Mouse (Mus musculus) heart, embryonic 12.5 days (tissue): ENCODE measurements around the gene Tenm4. TPM values are rescaled to one million over a fixed set of nuclear protein-coding genes. Genes with fewer than 3 reads are reported as not detected.

Experiments
- ATAC-seq: fragments of 200-750 bp; cut with Nextera tagmentation; 2 replicates; pipeline ENCODE4 v1.8.0; 2017; ENCODE audit warnings: moderate TSS enrichment, moderate library complexity; ENCODE audit not compliant: insufficient number of reproducible peaks, low FRiP score
- H3K27ac ChIP-seq: fragments of 300-500 bp; sonication (generic); 2 replicates; pipeline ENCODE4 v1.5.1; 2016; ENCODE audit warnings: mild to moderate bottlenecking, moderate library complexity; ENCODE audit not compliant: poor library complexity, severe bottlenecking
- H3K27me3 ChIP-seq: fragments of 300-500 bp; sonication (generic); replicated peaks from 2 replicates; pipeline ENCODE4 v1.6.1; 2016; ENCODE audit warnings: mild to moderate bottlenecking, moderate library complexity
- H3K36me3 ChIP-seq: fragments of 300-500 bp; sonication (generic); 2 replicates; pipeline ENCODE4 v1.6.1; 2016; ENCODE audit warnings: mild to moderate bottlenecking, moderate library complexity
- H3K4me1 ChIP-seq: fragments of 300-500 bp; sonication (generic); replicated peaks from 2 replicates; pipeline ENCODE4 v1.6.1; 2016; ENCODE audit warnings: mild to moderate bottlenecking
- H3K4me2 ChIP-seq: fragments of 300-500 bp; sonication (generic); 2 replicates; pipeline ENCODE4 v1.6.1; 2016; ENCODE audit warnings: mild to moderate bottlenecking, moderate library complexity
- H3K4me3 ChIP-seq: fragments of 300-500 bp; sonication (generic); 2 replicates; pipeline ENCODE4 v1.5.1; 2016; ENCODE audit warnings: mild to moderate bottlenecking
- H3K9ac ChIP-seq: fragments of 300-500 bp; sonication (generic); 2 replicates; pipeline ENCODE4 v1.6.1; 2016; ENCODE audit warnings: mild to moderate bottlenecking, moderate library complexity
- H3K9me3 ChIP-seq: fragments of 300-500 bp; sonication (generic); replicated peaks from 2 replicates; pipeline ENCODE4 v1.6.1; 2016; ENCODE audit warnings: mild to moderate bottlenecking, moderate library complexity
- WGBS: fragments of 180-500 bp; shearing (Covaris S2); methylation state at CpG from one replicate; pipeline ENCODE4 v1.1.7; 2016; 5-methylcytosine and 5-hydroxymethylcytosine counted together
- polyA plus RNA-seq: library from polyadenylated mRNA; unstranded; fragments of >200 nt; fragmentation: Nextera tagmentation; extraction: Ambion mirVana; gene quantifications from 2 replicates; pipeline ENCODE4 v1.2.1, GENCODE M21; 2016

Tenm4 gene
- polyA plus RNA-seq, 1 experiment from 2014 or later = 10.2 TPM

DNA sequence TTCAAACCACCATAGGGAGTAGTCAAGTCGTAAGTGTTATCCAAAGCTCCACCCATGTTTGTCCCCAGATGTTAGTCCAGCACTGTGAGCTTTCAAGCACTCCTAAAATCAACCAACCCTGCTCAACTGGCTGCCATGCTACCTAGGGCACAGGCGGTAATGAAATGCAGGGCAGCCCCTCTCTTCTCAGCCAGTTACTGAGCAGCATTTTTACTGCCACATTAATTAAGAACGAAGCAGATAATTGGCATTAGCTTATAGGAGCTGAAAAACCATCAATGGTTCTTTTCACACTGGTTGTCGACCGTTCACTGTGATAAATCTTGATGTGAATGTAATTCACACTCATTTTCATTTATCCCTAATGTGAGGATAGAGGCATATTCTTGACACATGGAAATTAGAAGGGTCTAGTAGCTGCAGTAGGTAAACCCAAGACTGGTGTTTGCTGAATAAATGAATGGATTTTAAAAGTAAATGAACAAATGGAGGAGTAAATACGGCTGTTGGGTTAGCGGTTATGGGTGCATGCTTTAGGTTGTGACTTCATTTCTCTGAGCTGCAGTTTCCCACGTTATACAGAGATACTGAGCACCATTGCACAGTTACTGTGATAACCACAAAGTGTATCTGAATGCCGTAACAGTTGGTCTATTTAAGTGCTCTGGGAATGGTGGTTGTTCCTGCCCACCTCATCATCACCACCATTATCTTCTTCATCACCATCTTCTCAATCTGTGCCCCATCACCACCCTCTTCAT lies 424.7 kb downstream of the Tenm4 start:
- Histone ChIP-seq H3K4me3 (no peak overlapping the region), H3K27me3 (0 out of 2 replicates have a peak, but pooled peaks cover 2% of the 10 kb centered on the region), H3K4me1 (peaks cover 7% of the 10 kb centered on the region), H3K9me3 (no peaks in the 10 kb centered on the region), H3K27ac (no peak overlapping the region), H3K4me2 (no peak overlapping the region), H3K36me3 (no peaks in the 10 kb centered on the region), H3K9ac (no peak overlapping the region)
- 71% methylated on average over 9 of the region's 9 CpGs for WGBS
- ATAC-seq = no peak

DNA sequence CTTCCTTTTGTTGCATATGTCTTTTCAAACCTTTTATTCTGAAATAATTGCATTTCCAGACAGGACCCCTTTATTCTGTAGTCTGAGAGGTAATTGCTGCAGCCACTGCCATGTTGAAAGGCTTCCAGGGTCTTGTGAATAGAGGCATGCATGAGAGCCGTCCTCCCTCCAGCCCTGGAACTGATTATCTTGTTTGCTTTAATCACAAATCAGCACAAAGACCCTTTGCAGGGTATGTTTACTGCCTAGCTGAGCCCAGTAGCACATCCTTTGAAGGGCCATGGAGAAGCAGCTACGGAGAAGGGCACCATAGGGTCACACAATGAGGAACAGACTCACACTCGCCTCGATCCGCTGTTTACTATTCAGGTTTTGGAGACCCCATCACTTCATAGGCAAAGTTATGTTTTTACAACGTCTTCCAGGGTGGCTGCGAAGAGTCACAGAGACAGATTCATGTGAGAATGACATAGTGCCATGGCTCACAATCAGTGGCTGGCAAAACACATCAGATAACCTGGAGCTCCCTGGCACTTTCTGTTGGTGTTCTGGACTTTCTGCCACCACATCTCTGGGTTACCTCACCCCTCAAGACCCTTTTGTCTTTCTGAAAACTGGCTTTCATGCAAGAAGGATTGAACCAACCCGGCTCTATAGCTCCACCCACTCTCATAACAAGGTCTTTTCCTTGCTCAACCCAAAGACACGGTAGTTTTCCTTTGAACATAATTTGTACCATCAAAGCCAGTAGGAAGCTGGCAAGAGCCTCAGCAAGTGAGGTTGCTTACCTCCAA lies 425.6 kb downstream of the Tenm4 start:
- H3K4me3 ChIP-seq = no peak overlapping the region
- H3K4me2 ChIP-seq = no peak overlapping the region
- no peaks in the 10 kb centered on the region for H3K36me3 ChIP-seq
- H3K4me1 ChIP-seq = peaks cover 9% of the 10 kb centered on the region
- no peak overlapping the region for H3K9ac ChIP-seq
- 50% methylated on average over 9 of the region's 9 CpGs for WGBS
- no peak overlapping the region for H3K27ac ChIP-seq
- H3K27me3 ChIP-seq = no peaks in the 10 kb centered on the region
- H3K9me3 ChIP-seq = no peaks in the 10 kb centered on the region
- no peak for ATAC-seq

DNA sequence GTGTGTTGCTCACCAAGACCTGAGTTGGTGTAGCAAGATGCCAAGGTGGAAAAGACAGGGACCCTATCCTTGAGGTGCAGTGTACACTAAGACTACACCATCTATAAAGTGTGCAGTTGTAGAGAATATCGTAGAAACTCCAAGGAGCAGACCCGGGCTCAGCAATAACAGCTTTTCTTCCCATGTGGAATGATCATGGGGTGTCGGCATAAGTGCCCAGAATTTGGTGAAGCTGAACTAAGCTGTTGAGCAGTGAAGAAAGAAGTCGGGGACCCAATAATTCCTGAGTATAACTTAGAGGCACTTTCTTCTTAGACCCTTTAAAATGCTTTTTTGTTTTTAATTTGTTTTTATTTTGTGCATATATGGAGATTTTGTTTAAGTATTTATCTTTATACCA lies 426.8 kb downstream of the Tenm4 start:
- H3K9ac ChIP-seq = no peak overlapping the region
- 86% methylated on average over 4 of the region's 4 CpGs for WGBS

DNA sequence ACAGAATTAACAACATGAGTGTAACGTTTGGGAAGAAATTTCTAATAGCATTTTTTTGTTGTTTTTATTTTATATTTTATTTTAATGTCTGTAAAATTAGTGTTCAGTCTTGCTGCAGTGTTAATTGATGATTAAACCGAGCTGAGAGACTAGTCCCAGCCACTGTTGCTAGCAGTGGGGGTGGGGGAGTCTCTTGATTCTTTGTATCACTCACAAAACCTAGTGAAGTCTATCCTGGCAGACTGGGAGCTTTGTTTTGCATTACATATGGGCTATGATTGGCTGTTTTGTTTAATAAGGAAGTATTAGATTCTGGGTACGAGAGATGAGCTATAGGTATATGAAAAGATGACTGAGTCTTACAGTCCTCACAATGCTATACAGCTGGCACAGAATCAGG lies 428.0 kb downstream of the Tenm4 start:
- peaks cover 9% of the 10 kb centered on the region for H3K4me1 ChIP-seq

More for the DNA sequence above, 426.8 kb downstream of the Tenm4 start:
- ATAC-seq = no peak
- no peaks in the 10 kb centered on the region for H3K27me3 ChIP-seq
- H3K4me2 ChIP-seq = no peak overlapping the region
- no peak overlapping the region for H3K27ac ChIP-seq
- no peak overlapping the region for H3K4me3 ChIP-seq
- peaks cover 9% of the 10 kb centered on the region for H3K4me1 ChIP-seq
- no peaks in the 10 kb centered on the region for H3K9me3 ChIP-seq
- H3K36me3 ChIP-seq = no peaks in the 10 kb centered on the region

GRCm38 (mm10) chr7:96600381-96600941 lies 429.4 kb downstream of the Tenm4 start:
- Histone ChIP-seq H3K4me3 (no peak overlapping the region), H3K4me2 (no peak overlapping the region), H3K9me3 (no peaks in the 10 kb centered on the region), H3K4me1 (peaks cover 9% of the 10 kb centered on the region), H3K27ac (no peak overlapping the region), H3K27me3 (peaks cover 3% of the 10 kb centered on the region; the same call in 1 of the 2 replicates), H3K9ac (no peak overlapping the region), H3K36me3 (no peaks in the 10 kb centered on the region)
- 12% methylated on average over 3 of the region's 5 CpGs for WGBS
- ATAC-seq = no peak

More for the DNA sequence above, 428.0 kb downstream of the Tenm4 start:
- Histone ChIP-seq H3K4me3 (no peak overlapping the region), H3K36me3 (no peaks in the 10 kb centered on the region), H3K9ac (no peak overlapping the region), H3K27me3 (no peaks in the 10 kb centered on the region), H3K4me2 (no peak overlapping the region), H3K9me3 (no peaks in the 10 kb centered on the region), H3K27ac (no peak overlapping the region)
- WGBS = 65% methylated on average over 3 of the region's 3 CpGs
- ATAC-seq = no peak

DNA sequence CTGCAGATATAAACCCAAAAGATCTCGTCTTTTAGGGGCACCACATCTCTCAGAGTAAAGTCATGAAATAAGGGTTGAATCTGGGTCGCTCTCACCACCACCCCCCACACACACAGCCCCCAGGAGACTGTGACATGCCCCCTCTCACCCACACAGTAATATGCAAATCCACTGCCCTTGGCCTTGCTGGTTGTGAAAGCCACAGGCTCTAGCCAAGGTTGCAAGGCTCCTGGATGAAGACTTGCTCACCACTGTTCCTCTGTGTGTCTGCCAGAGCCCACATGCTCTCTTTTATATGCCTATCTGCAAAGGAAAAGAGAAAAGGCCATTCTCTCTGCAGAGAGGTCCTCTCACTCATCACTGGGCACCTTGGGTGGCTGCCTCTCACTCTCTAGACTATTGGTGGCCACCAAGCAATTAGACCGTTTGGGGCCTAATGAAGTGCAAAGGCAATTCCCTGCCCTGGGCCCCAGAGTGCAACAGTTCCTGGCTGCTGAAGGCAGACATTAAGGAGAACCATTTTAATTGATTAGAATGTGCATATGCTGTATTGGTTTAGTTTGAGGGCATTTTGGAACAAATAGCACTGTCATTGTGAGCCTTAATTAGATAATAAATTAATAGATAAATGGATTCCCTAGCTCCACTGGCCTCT lies 433.2 kb downstream of the Tenm4 start:
- no peaks in the 10 kb centered on the region for H3K9me3 ChIP-seq
- H3K4me1 ChIP-seq = peaks cover 9% of the 10 kb centered on the region
- no peak overlapping the region for H3K27ac ChIP-seq
- WGBS = 55% methylated on average over 3 of the region's 3 CpGs
- no peak overlapping the region for H3K4me2 ChIP-seq
- peaks cover 14% of the 10 kb centered on the region for H3K27me3 ChIP-seq
- no peak for ATAC-seq
- no peak overlapping the region for H3K9ac ChIP-seq
- no peak overlapping the region for H3K4me3 ChIP-seq
- no peaks in the 10 kb centered on the region for H3K36me3 ChIP-seq

- 63% methylated on average over 2 of the region's 2 CpGs for WGBS
- H3K4me1 ChIP-seq = peaks cover 6% of the 10 kb centered on the region
- no peak for ATAC-seq
- H3K27ac ChIP-seq = no peak overlapping the region
- H3K9ac ChIP-seq = no peak overlapping the region
- H3K4me3 ChIP-seq = no peak overlapping the region
- no peaks in the 10 kb centered on the region for H3K36me3 ChIP-seq
- H3K27me3 ChIP-seq = peaks cover 21% of the 10 kb centered on the region
- H3K9me3 ChIP-seq = no peaks in the 10 kb centered on the region
- H3K4me2 ChIP-seq = no peak overlapping the region
Measured at GRCm38 (mm10) chr7:96605316-96605715, 434.3 kb downstream of the Tenm4 start.

GRCm38 (mm10) chr7:96609854-96610586 lies 439.0 kb downstream of the Tenm4 start:
- ATAC-seq = no peak
- Histone ChIP-seq H3K4me2 (no peak overlapping the region), H3K9ac (no peak overlapping the region), H3K27me3 (peaks cover 22% of the 10 kb centered on the region), H3K27ac (no peak overlapping the region), H3K9me3 (no peaks in the 10 kb centered on the region), H3K36me3 (no peaks in the 10 kb centered on the region), H3K4me3 (no peak overlapping the region), H3K4me1 (no peaks in the 10 kb centered on the region)
- 51% methylated on average over 10 of the region's 10 CpGs for WGBS

GRCm38 (mm10) chr7:96617371-96617770 lies 446.3 kb downstream of the Tenm4 start:
- ATAC-seq = no peak
- Histone ChIP-seq H3K4me3 (no peak overlapping the region), H3K9me3 (no peaks in the 10 kb centered on the region), H3K36me3 (no peaks in the 10 kb centered on the region), H3K4me2 (no peak overlapping the region), H3K9ac (no peak overlapping the region), H3K27ac (no peak overlapping the region), H3K4me1 (no peaks in the 10 kb centered on the region), H3K27me3 (peaks cover 4% of the 10 kb centered on the region; the same call in 1 of the 2 replicates)
- WGBS = 55% methylated on average over 2 of the region's 2 CpGs

GRCm38 (mm10) chr7:96619930-96620472 lies 449.0 kb downstream of the Tenm4 start:
- 78% methylated on average over 4 of the region's 4 CpGs for WGBS
- ATAC-seq = no peak
- no peaks in the 10 kb centered on the region for H3K4me1 ChIP-seq
- H3K36me3 ChIP-seq = no peaks in the 10 kb centered on the region
- no peaks in the 10 kb centered on the region for H3K9me3 ChIP-seq
- no peak overlapping the region for H3K4me3 ChIP-seq
- no peak overlapping the region for H3K9ac ChIP-seq
- peaks cover 4% of the 10 kb centered on the region; the same call in 1 of the 2 replicates for H3K27me3 ChIP-seq
- no peak overlapping the region for H3K27ac ChIP-seq
- H3K4me2 ChIP-seq = no peak overlapping the region
